Mouse (Mus musculus): ENCODE data around the gene Uba52.

Gene Uba52

DNA sequence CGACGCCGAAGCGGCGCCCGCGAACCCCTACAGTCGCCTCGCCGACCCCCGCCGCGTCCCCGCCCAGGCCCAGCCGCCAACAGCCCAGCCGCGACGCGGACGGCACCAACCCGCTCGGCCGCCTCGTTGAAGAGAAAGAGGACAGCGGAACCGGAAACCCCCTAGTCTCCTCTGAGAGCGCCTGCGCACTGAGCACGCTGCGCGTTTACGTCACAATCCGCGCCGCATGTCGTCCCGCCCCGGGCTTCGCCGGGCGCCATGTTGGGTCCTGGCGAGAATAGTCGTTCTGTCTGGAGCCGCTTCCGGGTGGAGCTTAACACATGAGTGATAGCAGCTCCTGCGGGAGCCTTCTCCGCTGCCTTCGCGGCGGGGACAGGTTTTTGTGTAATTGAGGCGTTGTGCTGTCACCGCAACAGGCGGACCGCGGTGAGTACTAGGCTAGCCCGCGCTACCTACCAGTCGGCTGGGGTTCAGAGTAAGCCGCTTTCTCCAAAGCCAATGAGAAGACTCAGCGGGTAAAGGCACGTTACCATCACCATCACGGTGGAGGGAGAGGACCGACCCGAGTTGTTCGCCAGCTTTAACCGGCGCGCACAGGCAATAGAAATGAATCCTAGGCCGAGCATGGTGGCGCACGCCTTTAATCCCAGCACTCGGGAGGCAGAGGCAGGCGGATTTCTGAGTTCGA lies at the start of gene Uba52:
TSS of gene Uba52 (minus strand) at position 574 of the 688 bp plus-strand sequence.
- DNase-seq (ENCODE audit: low spot score), result peak; percentile 96

DNA sequence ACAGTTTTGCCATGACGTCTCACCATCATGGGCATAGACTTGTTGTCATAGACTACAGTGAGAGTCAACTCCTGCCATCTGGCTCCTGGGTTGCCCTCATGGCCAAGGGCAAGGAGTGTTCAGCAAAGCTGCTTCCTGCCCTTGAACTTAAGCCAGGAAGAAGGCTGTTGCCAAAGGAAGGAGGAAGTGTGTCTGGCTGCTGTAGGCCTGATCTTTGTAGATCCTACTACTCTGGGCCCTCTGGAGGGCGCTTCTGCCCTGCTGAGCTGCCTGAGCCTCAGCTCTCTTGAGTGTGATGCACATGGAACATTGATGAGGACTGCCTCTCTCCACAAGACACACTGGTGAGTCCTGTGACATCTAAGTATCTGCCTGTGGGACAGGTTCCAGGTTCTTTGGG lies 49.5 kb upstream of the Uba52 start:
- DNase-seq (ENCODE audit: low spot score), result no peak

GRCm38 (mm10) chr8:70558983-70559382 lies 48.4 kb upstream of the Uba52 start:
- DNase-seq (ENCODE audit: low spot score), result no peak

DNA sequence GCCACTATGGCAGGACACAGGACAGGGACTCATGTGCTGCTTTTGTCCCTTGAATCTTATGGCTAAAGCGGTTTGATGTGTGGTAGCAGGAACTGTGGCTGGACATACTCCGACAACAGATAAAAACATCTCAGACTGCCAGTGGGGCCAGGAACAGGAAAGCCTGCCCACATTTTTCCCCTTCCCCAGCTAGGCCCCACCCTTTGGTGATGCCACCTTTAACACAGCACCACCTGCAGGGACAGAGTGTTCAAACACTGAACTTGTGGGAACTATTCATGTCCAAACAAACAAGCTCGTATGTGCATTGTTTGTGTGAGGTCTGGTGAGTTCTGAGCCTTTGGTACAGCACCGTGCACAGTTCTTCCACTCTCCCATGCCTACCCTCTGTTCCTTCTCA lies 47.7 kb upstream of the Uba52 start:
- no peak for DNase-seq (ENCODE audit: low spot score)

DNA sequence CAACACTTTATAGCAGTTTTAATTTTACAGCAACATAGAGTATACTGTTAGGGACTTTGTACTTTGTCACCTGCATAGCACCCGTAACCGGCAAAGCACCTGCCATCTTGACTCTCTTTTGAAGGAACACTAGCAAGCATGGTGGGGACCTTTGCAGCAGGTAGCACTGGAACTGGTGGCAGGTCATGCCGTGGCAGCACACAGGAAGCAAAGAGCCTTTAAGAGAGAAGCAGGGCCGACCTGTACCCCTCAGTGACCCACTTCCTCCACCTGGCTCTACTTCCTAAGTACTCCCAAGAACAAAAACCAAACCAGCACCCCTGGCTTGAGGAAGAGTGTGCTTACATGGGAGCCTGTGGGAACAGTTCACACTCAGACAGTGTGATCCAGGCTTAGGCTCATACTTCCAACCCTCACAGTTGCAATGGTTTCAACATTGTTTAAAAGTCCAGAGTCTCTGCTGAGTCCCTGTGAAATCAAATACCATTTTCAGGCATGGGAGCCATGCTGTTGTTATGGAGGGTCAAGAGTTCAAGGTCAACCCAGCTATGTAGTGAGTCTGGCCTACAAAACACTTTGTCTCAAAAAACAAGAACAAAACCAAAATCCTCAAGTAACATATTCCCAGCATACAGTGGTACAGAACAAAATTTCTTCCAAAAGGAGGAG lies 44.6 kb upstream of the Uba52 start:
- peak; percentile 48 for DNase-seq (ENCODE audit: low spot score)

- no peak for DNase-seq (ENCODE audit: low spot score)
Observed at GRCm38 (mm10) chr8:70553740-70554139, 43.1 kb upstream of the Uba52 start.

DNA sequence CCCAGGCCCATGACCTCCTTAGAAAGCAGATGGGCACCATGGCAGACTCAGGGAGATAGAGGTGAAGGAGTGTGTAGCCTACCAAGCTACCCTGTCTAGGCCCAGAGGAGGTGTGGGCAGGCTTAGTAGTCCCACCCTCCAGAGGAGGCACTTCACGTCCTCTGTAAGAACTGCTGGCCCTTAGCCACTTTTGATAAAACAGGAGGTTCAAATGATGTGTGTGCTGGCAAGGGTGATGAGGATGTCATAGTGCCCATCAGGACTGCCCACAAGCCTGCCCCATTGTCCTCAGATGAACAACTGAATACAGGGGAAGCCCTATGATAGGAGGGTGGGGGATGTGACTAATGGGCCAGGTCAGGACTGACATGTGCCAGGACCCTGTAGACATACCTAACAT lies 42.2 kb upstream of the Uba52 start:
- no peak for DNase-seq (ENCODE audit: low spot score)

DNA sequence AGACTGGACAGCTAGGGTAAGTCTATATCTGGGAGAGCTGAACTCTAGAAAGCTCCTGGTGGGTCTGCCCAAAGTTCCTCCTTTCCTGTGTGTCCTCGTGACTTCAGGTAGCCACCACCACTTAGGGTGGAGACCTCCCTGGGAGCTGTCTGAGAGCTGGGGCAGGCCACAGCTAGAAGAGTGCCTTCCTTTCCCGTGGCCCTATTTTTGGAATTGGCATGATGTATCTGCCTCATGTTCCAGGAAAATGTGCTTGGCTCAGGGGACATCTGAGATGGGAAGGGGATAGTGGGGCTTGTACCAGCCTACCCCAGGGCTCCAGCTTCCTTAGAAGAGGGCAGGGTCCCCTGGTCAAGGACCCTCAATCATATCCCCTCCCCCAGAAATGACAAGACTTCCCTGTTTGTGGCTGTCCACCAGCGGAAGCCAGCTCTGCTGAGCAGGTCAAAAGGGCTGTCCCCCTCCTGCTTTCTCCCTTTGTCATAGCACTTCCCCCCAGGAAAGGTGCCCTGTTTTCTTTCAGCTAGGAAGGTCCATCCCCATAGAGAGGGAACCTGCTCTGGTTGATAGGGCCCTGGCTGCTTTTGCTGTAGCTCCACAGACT lies 41.1 kb upstream of the Uba52 start:
- no peak for DNase-seq (ENCODE audit: low spot score)

DNA sequence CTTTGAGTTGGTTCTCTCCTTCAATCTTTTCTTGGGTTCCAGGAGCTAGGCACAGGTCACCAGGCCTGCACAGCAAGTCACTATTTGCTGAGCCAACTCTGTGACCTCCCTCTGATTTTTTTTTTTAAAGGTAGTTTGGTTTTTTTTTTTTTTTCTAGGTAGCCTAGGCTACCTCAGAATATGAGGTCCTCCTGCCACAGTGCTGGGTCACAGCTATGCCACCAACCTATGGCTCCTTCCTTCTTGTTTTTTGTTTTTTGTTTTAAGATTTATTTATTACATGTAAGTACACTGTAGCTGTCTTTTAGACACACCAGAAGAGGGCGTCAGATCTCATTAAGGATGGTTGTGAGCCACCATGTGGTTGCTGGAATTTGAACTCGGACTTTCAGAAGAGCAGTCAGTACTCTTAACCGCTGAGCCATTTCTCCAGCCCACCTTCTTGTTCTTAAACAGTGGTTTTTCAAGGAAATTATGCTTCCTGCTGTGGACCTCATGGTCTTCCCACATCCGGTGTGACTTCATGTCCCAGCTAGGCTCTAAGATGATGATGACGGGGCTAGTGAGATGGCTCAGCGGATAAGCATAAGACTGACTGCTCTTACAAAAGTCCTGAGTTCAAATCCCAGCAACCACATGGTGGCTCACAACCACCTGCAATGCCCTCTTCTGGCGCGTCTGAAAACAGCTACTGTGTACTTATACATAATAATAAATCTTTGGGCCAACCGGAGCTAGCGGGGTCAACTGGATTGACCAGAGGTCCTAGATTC lies 39.0 kb upstream of the Uba52 start:
- DNase-seq (ENCODE audit: low spot score), result no peak

- DNase-seq (ENCODE audit: low spot score), result no peak
Observed at GRCm38 (mm10) chr8:70547762-70548161, 37.2 kb upstream of the Uba52 start.

- DNase-seq (ENCODE audit: low spot score), result no peak
Observed at GRCm38 (mm10) chr8:70546412-70546811, 35.8 kb upstream of the Uba52 start.

- DNase-seq (ENCODE audit: low spot score), result peak; percentile 86
Observed at GRCm38 (mm10) chr8:70544200-70544687, 33.6 kb upstream of the Uba52 start.

- no peak for DNase-seq (ENCODE audit: low spot score)
Observed at GRCm38 (mm10) chr8:70541081-70541480, 30.5 kb upstream of the Uba52 start.

DNA sequence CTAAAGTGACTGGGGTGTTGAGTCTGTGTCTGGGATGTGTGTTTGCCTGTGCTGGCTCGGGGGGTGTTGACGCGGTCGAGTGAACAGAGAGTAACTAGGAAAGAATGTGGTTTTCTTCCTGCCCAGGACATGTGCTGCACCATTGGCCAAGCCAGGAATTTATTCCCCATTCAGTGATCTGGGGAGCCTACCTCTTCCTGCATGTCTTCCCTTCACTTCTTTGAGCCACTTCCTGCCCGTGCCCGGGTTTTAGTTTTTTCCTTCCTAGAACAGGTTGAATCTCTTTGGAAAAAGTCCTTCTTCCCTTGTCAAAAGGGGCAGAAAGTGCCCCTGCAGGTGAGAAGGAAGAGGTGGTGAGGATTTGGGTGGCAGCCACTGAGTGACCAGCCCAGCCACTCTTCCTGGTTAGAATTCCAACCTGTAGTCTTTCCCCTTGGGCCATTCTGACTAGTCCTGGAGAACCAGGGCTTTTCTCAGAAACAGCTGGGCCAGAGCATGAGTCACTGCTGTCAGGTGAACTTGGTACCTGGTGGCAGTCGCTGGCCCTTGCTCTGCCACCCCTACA lies 30.0 kb upstream of the Uba52 start:
- DNase-seq (ENCODE audit: low spot score), result no peak

DNA sequence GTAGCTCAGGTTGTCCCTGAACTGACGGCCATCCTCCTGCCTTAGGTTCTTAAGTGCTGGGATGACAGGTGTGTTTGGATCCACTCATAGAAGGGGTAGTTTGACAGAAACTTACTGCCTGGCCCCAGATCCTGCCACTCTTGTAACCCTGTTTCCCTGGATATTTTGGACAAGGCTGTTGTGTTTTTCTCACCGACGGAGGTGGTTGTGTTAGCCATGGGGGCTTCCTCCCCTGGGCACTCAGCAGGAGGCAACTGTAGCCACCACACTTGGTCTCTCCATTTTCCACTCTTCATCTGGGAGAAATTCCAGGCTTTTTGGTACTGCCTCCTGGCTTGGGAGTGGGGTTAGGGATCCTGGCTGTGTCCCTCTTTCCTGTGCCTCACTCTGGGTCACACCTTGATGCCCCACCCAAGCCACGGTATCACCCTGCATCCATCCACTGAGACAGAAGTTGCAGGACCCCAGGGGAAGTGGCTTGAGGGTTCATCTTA lies 29.5 kb upstream of the Uba52 start:
- no peak for DNase-seq (ENCODE audit: low spot score)

DNA sequence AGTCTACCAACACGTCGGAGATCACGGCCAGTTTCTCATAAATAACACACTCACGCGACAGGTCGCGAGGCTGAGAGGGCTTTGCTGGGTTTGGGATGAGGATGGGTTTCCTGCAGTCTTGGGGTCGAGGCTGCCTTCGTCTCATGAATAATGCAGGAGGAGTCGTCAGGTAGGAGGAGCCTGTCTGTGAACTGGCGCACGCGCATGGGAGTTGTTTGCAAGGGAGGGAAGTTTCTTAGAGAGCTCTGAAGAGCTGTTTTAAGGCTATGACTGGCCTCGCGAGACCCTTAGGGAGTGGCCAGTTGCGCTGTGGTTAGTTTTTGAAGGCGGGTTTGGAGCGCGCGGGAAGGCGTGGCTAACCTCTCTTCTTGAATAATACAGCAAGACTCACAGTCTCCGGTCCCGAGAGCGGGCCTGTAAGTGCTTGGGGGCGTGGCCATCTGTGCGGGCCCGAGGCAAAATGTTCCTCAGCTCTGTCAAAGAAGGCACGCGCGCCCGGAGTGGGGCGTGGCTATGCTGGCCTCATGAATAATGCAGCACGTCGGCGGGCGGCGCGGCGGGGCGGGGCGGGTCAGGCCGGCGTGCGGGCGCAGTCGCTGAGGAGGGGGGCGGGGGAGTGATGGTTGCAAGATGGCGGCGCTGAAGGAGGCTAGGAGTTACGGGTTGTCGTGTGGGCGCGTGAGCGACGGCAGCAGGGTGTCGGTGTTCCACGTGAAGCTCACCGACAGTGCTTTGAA lies 28.6 kb upstream of the Uba52 start, which contains the start of gene Ell:
TSS of gene Ell (plus strand) at position 381 of the 737 bp plus-strand sequence.
- DNase-seq (ENCODE audit: low spot score), result peak; percentile 99

GRCm38 (mm10) chr8:70538633-70539076 lies 28.1 kb upstream of the Uba52 start:
- peak; percentile 99 for DNase-seq (ENCODE audit: low spot score)

GRCm38 (mm10) chr8:70538024-70538579 lies 27.5 kb upstream of the Uba52 start:
- peak; percentile 75 for DNase-seq (ENCODE audit: low spot score)

GRCm38 (mm10) chr8:70535701-70536100 lies 25.1 kb upstream of the Uba52 start:
- DNase-seq (ENCODE audit: low spot score), result no peak

- no peak for DNase-seq (ENCODE audit: low spot score)
Observed at GRCm38 (mm10) chr8:70535221-70535620, 24.6 kb upstream of the Uba52 start.

DNA sequence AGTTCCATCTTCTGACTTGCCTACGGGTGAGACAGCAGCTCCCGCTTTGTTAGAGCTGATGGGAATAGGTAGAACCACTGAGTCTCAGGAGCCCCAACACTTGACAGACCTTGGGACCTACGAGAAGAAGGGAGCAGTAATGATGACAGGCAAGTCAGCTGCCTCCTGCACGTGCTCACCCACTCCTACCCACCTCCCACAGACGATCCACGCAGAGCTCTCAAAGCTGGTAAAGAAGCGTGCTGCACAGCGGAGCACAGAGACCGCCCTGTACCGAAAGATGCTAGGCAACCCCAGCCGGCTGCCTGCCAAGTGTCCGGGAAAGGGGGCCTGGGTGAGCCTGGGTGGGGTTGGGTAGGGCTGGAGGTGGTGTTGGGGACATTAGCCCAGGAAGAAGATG lies 23.7 kb upstream of the Uba52 start:
- DNase-seq (ENCODE audit: low spot score), result no peak

Data from yolk sac, embryonic 10.5 days (tissue).